Mouse (Mus musculus) intestine, postnatal 0 days (tissue): ENCODE results near the gene Hist2h2be. TPM values are rescaled to one million over a fixed set of nuclear protein-coding genes. Genes with fewer than 3 reads are reported as not detected.
A peak's percentile ranks its signal among the peaks of the same experiment; 100 is the strongest.
"Not testable (repeated sequence)": the region's sequence is repeated elsewhere in the genome, so short reads cannot be mapped to it uniquely, and the experiment has no call there.

ENCODE experiments used
- ATAC-seq: fragments of 200-750 bp; cut with Nextera tagmentation; 2 replicates; pipeline ENCODE4 v1.8.0; 2017; ENCODE audit warnings: mild to moderate bottlenecking, moderate TSS enrichment, moderate library complexity
- H3K27ac ChIP-seq: fragments of 300-500 bp; sonication (generic); 2 replicates; pipeline ENCODE4 v1.5.1; 2014; ENCODE audit warnings: mild to moderate bottlenecking, low read depth, low read length, moderate library complexity
- H3K27me3 ChIP-seq: fragments of 300-500 bp; sonication (generic); replicated peaks from 2 replicates; pipeline ENCODE4 v1.6.1; 2014; ENCODE audit warnings: low read length, mixed read lengths; ENCODE audit not compliant: control insufficient read depth, insufficient read depth
- H3K36me3 ChIP-seq: fragments of 300-500 bp; sonication (generic); 2 replicates; pipeline ENCODE4 v1.6.1; 2014; ENCODE audit warnings: mild to moderate bottlenecking, moderate library complexity; ENCODE audit not compliant: control insufficient read depth, insufficient read depth
- H3K4me1 ChIP-seq: fragments of 300-500 bp; sonication (generic); replicated peaks from 2 replicates; pipeline ENCODE4 v1.6.1; 2014; ENCODE audit warnings: antibody characterized with exemption, low read length, mixed read lengths; ENCODE audit not compliant: control insufficient read depth, insufficient read depth
- H3K4me2 ChIP-seq: fragments of 300-500 bp; sonication (generic); replicated peaks from 2 replicates; pipeline ENCODE4 v1.6.1; 2014; ENCODE audit warnings: low read depth, mild to moderate bottlenecking, moderate library complexity
- H3K4me3 ChIP-seq: fragments of 300-500 bp; sonication (generic); 2 replicates; pipeline ENCODE4 v1.5.1; 2014; ENCODE audit warnings: low read depth, low read length
- H3K9ac ChIP-seq: fragments of 300-500 bp; sonication (generic); 2 replicates; pipeline ENCODE4 v1.6.1; 2014; ENCODE audit warnings: mild to moderate bottlenecking, low read depth, low read length
- H3K9me3 ChIP-seq: fragments of 300-500 bp; sonication (generic); 2 replicates; pipeline ENCODE4 v1.6.1; 2016; ENCODE audit warnings: mixed run types; ENCODE audit not compliant: control insufficient read depth
- CTCF ChIP-seq: sonication (generic); IDR thresholded peaks from 2 replicates; pipeline ENCODE4 v1.5.1; 2016; ENCODE audit warnings: low read depth, mild to moderate bottlenecking, control low read depth, antibody characterized with exemption, moderate library complexity
- WGBS: fragments of 180-500 bp; shearing (Covaris S2); extraction: QIAGEN DNeasy Blood & Tissue Kit; methylation state at CpG from one replicate; pipeline ENCODE4 v1.1.7; 2014; 5-methylcytosine and 5-hydroxymethylcytosine counted together
- polyA plus RNA-seq: library from polyadenylated mRNA; unstranded; fragments of >200 nt; fragmentation: Nextera tagmentation; extraction: Ambion mirVana; gene quantifications from 2 replicates; pipeline ENCODE4 v1.2.1, GENCODE M21; 2015

The Hist2h2be gene
- polyA plus RNA-seq, 1 experiment from 2014 or later = 2.2 TPM

DNA sequence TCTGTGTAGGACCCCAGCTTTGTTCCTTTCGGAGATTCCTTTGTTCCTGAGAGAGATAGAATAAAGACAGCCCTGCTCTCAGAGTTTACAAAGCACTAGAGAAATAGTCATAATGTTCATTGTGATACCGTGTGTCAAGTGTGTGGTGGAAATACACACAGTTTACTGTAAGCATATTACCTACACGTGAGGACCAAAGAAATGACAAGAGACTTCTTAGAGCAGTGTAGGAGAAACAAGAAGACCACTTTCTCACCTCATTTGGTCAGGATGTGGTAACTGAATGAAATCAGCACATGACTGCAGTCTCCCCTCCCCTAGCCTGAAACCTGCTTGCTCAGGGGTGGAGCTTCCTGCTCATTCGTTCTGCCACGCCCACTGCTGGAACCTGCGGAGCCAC, 22.7 kb upstream of the Hist2h2be start:
- H3K9me3 ChIP-seq = no peaks in the 10 kb centered on the region
- under 1% methylated on average over 6 of the region's 6 CpGs for WGBS
- peak; percentile 14; the same call in 1 of the 2 replicates for ATAC-seq
- peak overlapping the region; percentile 59 for H3K4me3 ChIP-seq
- no peaks in the 10 kb centered on the region for H3K36me3 ChIP-seq
- no peak overlapping the region for H3K27ac ChIP-seq
- no peak overlapping the region for H3K9ac ChIP-seq
- TF ChIP-seq CTCF = no peak
- peak overlapping the region; percentile 91 for H3K4me2 ChIP-seq
- H3K27me3 ChIP-seq = no peaks in the 10 kb centered on the region
- H3K4me1 ChIP-seq = no peaks in the 10 kb centered on the region; the same call in 1 of the 2 replicates

DNA sequence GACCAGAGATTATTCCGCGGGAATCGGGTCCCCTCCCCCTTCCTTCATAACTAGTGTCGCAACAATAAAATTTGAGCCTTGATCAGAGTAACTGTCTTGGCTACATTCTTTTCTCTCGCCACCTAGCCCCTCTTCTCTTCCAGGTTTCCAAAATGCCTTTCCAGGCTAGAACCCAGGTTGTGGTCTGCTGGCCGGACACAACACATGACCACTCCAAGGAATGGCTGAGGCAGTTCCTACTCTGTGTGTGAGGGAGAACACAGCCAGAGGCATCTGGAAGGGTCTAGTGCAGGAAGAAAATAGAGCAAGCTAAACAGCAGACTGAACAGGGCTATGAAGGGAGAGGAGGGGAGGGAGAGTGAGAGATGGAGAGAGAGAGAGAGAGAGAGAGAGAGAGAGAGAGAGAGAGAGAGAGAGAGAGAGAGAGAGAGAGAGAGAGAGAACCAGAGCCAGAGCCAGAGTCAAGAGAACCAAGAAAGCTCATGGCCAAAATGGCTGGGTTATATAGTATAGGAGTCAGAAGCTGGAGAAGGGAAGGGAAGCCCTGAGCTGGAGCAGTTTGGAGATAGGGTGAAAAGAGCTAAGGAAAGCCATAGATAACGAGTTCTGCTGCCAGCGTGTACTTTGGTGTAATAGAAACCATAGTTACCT, 22.2 kb upstream of the Hist2h2be start:
- not testable (repeated sequence) for H3K9me3 ChIP-seq, H3K4me3 ChIP-seq, ATAC-seq, H3K4me1 ChIP-seq, H3K27me3 ChIP-seq, H3K27ac ChIP-seq, H3K9ac ChIP-seq, H3K36me3 ChIP-seq
- 25% methylated on average over 6 of the region's 8 CpGs for WGBS
- 0 out of 2 replicates have a peak overlapping the region, but pooled peaks have one; percentile 24 for H3K4me2 ChIP-seq

DNA sequence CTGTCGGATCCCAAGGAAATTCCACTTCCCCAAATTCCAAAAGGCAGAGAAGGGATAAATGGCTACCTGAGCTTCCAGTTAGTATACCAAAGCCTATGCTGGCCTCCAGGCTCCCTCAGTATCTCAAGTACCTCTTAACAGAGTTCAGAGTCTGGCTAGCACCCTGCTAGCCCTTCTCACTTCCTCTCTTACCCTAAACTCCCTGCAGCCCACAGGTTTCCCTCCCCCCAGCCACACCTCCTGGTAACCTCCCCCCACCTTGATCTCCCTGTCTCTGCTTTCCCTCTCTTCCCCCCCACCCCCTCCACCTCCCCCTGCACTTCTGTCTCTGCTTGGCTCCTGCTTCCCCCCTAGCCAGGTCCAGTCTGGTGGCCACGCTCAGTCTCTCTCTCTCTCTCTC, 21.2 kb upstream of the Hist2h2be start:
- Histone ChIP-seq H3K4me1 (no peaks in the 10 kb centered on the region; the same call in 1 of the 2 replicates), H3K9me3 (no peaks in the 10 kb centered on the region), H3K36me3 (no peaks in the 10 kb centered on the region), H3K4me2 (no peak overlapping the region), H3K4me3 (no peak overlapping the region), H3K27ac (no peak overlapping the region), H3K9ac (no peak overlapping the region), H3K27me3 (no peaks in the 10 kb centered on the region)
- 77% methylated on average over 2 of the region's 2 CpGs for WGBS
- no peak for ATAC-seq
- TF ChIP-seq CTCF = no peak

DNA sequence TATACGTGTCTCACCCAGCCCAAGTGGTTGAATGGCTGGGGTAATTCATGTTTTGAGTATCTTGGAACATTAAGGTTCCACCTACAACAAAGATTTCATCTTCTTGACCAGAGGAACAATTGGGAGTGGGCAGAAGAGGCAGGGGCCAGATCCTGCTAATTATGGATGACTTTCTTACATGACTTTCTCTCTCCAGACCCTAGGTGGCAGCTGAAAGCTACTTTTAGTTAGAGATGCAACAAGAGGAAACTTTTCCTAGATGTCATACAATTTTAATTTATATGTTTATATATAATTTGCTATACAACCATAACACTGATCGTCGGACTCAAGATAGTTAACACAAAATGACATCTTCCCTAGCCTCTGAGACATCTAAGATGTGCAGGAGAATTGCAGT, 13.1 kb upstream of the Hist2h2be start:
- Histone ChIP-seq H3K36me3 (no peaks in the 10 kb centered on the region), H3K4me2 (no peak overlapping the region), H3K9ac (no peak overlapping the region), H3K4me3 (no peak overlapping the region), H3K9me3 (no peaks in the 10 kb centered on the region), H3K27ac (no peak overlapping the region), H3K27me3 (0 out of 2 replicates have a peak, but pooled peaks cover 3% of the 10 kb centered on the region), H3K4me1 (no peaks in the 10 kb centered on the region)
- 65% methylated on average over 3 of the region's 3 CpGs for WGBS
- ATAC-seq = no peak
- TF ChIP-seq CTCF = peak; percentile 43

DNA sequence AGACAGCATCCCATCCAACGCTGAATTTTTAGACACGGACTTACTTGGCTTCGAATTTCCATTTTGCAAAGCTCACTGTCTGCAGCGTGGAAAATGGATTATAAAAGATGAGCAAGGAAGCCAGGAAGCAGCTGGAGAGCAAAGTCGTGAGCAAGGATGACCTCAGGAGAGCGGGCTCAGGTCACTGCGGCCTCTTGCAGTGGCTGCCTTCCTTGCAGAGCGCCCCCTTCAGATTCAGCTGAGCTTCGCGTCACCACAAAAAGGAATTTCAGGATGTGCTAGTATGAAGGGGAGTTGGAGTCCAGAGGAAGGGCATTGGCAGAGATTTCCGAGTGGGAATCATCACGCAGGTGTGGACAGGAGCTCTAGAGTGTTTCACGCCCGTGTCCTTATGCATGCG, 11.7 kb upstream of the Hist2h2be start:
- H3K4me2 ChIP-seq = no peak overlapping the region
- H3K4me1 ChIP-seq = no peaks in the 10 kb centered on the region
- H3K4me3 ChIP-seq = no peak overlapping the region
- no peak overlapping the region for H3K27ac ChIP-seq
- H3K27me3 ChIP-seq = 0 out of 2 replicates have a peak, but pooled peaks cover 3% of the 10 kb centered on the region
- H3K36me3 ChIP-seq = no peaks in the 10 kb centered on the region
- 28% methylated on average over 15 of the region's 15 CpGs for WGBS
- H3K9ac ChIP-seq = no peak overlapping the region
- no peak for ATAC-seq
- peak; percentile 61 for TF ChIP-seq CTCF
- no peaks in the 10 kb centered on the region for H3K9me3 ChIP-seq

DNA sequence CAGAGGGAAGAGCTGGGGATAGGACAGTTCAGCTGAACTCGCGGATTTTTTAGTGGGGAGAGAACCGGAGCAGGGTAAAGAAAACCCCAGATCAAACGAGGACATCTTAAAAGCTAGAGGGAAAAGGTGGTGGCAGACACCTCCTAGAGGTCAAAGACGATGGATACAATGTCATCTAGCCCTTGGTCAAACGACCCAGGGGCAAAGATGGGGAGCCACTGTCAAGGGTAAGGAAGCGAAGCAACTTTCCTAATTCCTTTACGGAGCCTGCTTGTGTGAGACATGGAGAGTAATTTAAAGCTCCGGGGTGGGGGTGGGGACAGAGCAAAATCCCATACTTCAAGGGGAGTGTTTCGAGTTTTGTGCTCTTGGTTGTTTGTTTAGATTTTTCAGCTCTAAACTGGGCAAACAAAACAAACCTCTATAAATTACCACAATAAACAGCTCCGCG, 1.7 kb upstream of the Hist2h2be start:
- H3K4me3 ChIP-seq = peak overlapping the region; percentile 59
- peak overlapping the region; percentile 35 for H3K9ac ChIP-seq
- no peaks in the 10 kb centered on the region for H3K27me3 ChIP-seq
- peaks cover 1% of the 10 kb centered on the region; the same call in 1 of the 2 replicates for H3K4me1 ChIP-seq
- WGBS = 0% methylated on average over 12 of the region's 12 CpGs
- peak; percentile 5; the same call in 1 of the 2 replicates for ATAC-seq
- no peaks in the 10 kb centered on the region for H3K9me3 ChIP-seq
- H3K27ac ChIP-seq = peak overlapping the region; percentile 92
- no peaks in the 10 kb centered on the region for H3K36me3 ChIP-seq
- H3K4me2 ChIP-seq = peak overlapping the region; percentile 76
- peak; percentile 59 for TF ChIP-seq CTCF
